Mouse (Mus musculus): ENCODE results near the gene Hhat.

Gene Hhat

GRCm38 (mm10) chr1:192785046-192785961 is 14.3 kb upstream of the Hhat start:
- no peak for DNase-seq

GRCm38 (mm10) chr1:192784374-192784773 is 13.4 kb upstream of the Hhat start:
- peak; percentile 41 for DNase-seq

GRCm38 (mm10) chr1:192781256-192781655 is 10.2 kb upstream of the Hhat start:
- no peak for DNase-seq

GRCm38 (mm10) chr1:192778869-192779514 is 8.0 kb upstream of the Hhat start:
- DNase-seq: no peak

- DNase-seq: no peak
Measured at GRCm38 (mm10) chr1:192778206-192778605, 7.2 kb upstream of the Hhat start.

GRCm38 (mm10) chr1:192770130-192770494 is 911 bp downstream of the Hhat start:
- DNase-seq: peak; percentile 22

GRCm38 (mm10) chr1:192765531-192765930 is 5.5 kb downstream of the Hhat start:
- peak; percentile 8 for DNase-seq

GRCm38 (mm10) chr1:192764547-192764946 is 6.5 kb downstream of the Hhat start:
- no peak for DNase-seq

GRCm38 (mm10) chr1:192762946-192763933 is 7.8 kb downstream of the Hhat start:
- no peak for DNase-seq

- no peak for DNase-seq
Measured at GRCm38 (mm10) chr1:192756674-192757073, 14.3 kb downstream of the Hhat start.

GRCm38 (mm10) chr1:192755685-192756606 is 15.1 kb downstream of the Hhat start:
- no peak for DNase-seq

GRCm38 (mm10) chr1:192755246-192755645 is 15.8 kb downstream of the Hhat start:
- no peak for DNase-seq

- no peak for DNase-seq
Measured at GRCm38 (mm10) chr1:192754268-192754667, 16.8 kb downstream of the Hhat start.

- no peak for DNase-seq
Measured at GRCm38 (mm10) chr1:192752659-192753601, 18.1 kb downstream of the Hhat start.

- DNase-seq: no peak
Measured at GRCm38 (mm10) chr1:192750042-192750437, 21.0 kb downstream of the Hhat start.

GRCm38 (mm10) chr1:192749270-192750041 is 21.6 kb downstream of the Hhat start:
- DNase-seq: no peak

GRCm38 (mm10) chr1:192746201-192746600 is 24.8 kb downstream of the Hhat start:
- DNase-seq: no peak

- peak; percentile 82 for DNase-seq
Measured at GRCm38 (mm10) chr1:192745240-192746101, 25.6 kb downstream of the Hhat start.

GRCm38 (mm10) chr1:192744880-192745239 is 26.2 kb downstream of the Hhat start:
- DNase-seq: no peak
